In genomic region chr17:27204075-27204909, GRCm38 (mm10) we compare ENCODE assay signal across 8 mouse cellular contexts. TPM values are rescaled to one million over a fixed set of nuclear protein-coding genes. Genes with fewer than 3 reads are reported as not detected.
DNase-seq lines count a peak whose midpoint lies in the region; ATAC-seq lines count a peak whose summit lies in the region.

TSS of gene Lemd2 (minus strand) at chr17:27204469.

- peak within 1 kb of the TSS; percentile 87 for H3K4me3 ChIP-seq in hindbrain, embryonic 14.5 days (replicated peaks; ENCODE audit: low read length)

- no peaks in the 10 kb centered on the region for H3K9me3 ChIP-seq in hindbrain, embryonic 14.5 days (ENCODE audit: control insufficient read depth, low read length)

- WGBS in hindbrain, embryonic 14.5 days = 6% methylated on average over 64 of the region's 97 CpGs

- H3K27me3 ChIP-seq in hindbrain, embryonic 14.5 days (ENCODE audit: control insufficient read depth, insufficient read depth, low read length) = no peaks in the 10 kb centered on the region

- peak within 1 kb of the TSS; percentile 89 for H3K4me2 ChIP-seq in hindbrain, embryonic 14.5 days (replicated peaks)

- peak within 1 kb of the TSS; percentile 97 for H3K9ac ChIP-seq in hindbrain, embryonic 14.5 days

- H3K36me3 ChIP-seq in hindbrain, embryonic 14.5 days (replicated peaks; ENCODE audit: control insufficient read depth, insufficient read depth) = peaks cover 24% of the 10 kb centered on the region

- peak; percentile 92 for ATAC-seq in hindbrain, embryonic 14.5 days (ENCODE audit: low FRiP score)

- H3K27ac ChIP-seq in hindbrain, embryonic 14.5 days = peak within 1 kb of the TSS; percentile 97

- peak; percentile 93 for DNase-seq in R1 (ENCODE audit: low read depth, low spot score)
- DNase-seq in cerebellum, postnatal 25 days = peak; percentile 98
- peak; percentile 86 to 94 for DNase-seq in frontal cortex, postnatal 25 days (ENCODE audit: low spot score in 2 of 2)
- DNase-seq in hindbrain, embryonic 14.5 days (ENCODE audit: low spot score) = peak; percentile 93
- DNase-seq in left cerebral cortex, adult 11 months (ENCODE audit: low spot score) = peak; percentile 94
- peak; percentile 97 to 99 for DNase-seq in lung, postnatal 4 days
- peak; percentile 91 for DNase-seq in retina, postnatal 7 days (ENCODE audit: low read depth, low spot score)
- peak; percentile 98 for DNase-seq in urinary bladder, adult 2 months (ENCODE audit: low spot score)

- peaks cover 27% of the 10 kb centered on the region for H3K4me1 ChIP-seq in hindbrain, embryonic 14.5 days (replicated peaks; ENCODE audit: control insufficient read depth, insufficient read depth, low read length)

RNA-seq across cellular contexts. Expression of gene Lemd2, which starts in this region (rescaled TPM):
- polyA plus RNA-seq in hindbrain, embryonic 14.5 days (2014; fragmentation: Nextera tagmentation; extraction: Ambion mirVana) = 24.3 and 24.9 TPM in 2 replicates
- polyA plus RNA-seq in urinary bladder, adult 2 months (2012; rRNA removed) = 58.8 and 65.6 TPM in 2 replicates

Comparison
In these comparisons a context has a peak if more than half of its experiments do, and no peak if none do; other contexts are left out.
1. Peak in every context shown above with its lines: DNase-seq, ATAC-seq, H3K4me3 ChIP-seq and H3K27ac ChIP-seq.